Mouse (Mus musculus) liver, adult 2 months (tissue): ENCODE data around the gene Slc9a5. TPM values are rescaled to one million over a fixed set of nuclear protein-coding genes. Genes with fewer than 3 reads are reported as not detected.

ENCODE experiments used
- DNase-seq: peaks from one replicate; pipeline ENCODE4 v3.0.0-alpha.2; 2011; ENCODE audit warnings: low read depth, low spot score; ENCODE audit errors: extremely low read depth
- H3K27ac ChIP-seq: fragments of 200-500 bp; replicated peaks from 2 replicates; pipeline ENCODE4 v1.5.1; 2012; ENCODE audit warnings: low read depth, mild to moderate bottlenecking, control low read depth, inconsistent platforms, low read length; ENCODE audit not compliant: insufficient read depth
- H3K27me3 ChIP-seq: fragments of 200-500 bp; 2 replicates; pipeline ENCODE4 v1.6.1; 2012; ENCODE audit warnings: mild to moderate bottlenecking, moderate library complexity, low read length, inconsistent platforms; ENCODE audit not compliant: control insufficient read depth, insufficient read depth
- H3K36me3 ChIP-seq: fragments of 200-500 bp; 2 replicates; pipeline ENCODE4 v1.6.1; 2012; ENCODE audit warnings: low read length, inconsistent platforms; ENCODE audit not compliant: control insufficient read depth, insufficient read depth
- H3K4me1 ChIP-seq: fragments of 200-500 bp; 2 replicates; pipeline ENCODE4 v1.6.1; 2011; ENCODE audit warnings: low read length; ENCODE audit not compliant: control insufficient read depth, insufficient read depth
- H3K4me3 ChIP-seq: fragments of 200-500 bp; 2 replicates; pipeline ENCODE4 v1.5.1; 2011; ENCODE audit warnings: low read depth, mild to moderate bottlenecking, control low read depth, low read length, moderate library complexity; ENCODE audit not compliant: insufficient read depth
- H3K79me2 ChIP-seq: fragments of 200-500 bp; 2 replicates; pipeline ENCODE4 v1.6.1; 2012; ENCODE audit warnings: inconsistent platforms, mild to moderate bottlenecking, low read length, moderate library complexity; ENCODE audit not compliant: control insufficient read depth, insufficient read depth
- H3K9ac ChIP-seq: fragments of 200-500 bp; 2 replicates; pipeline ENCODE4 v1.6.1; 2012; ENCODE audit warnings: low read depth, mild to moderate bottlenecking, control low read depth, inconsistent platforms, low read length
- CTCF ChIP-seq: fragments of 200-500 bp; IDR thresholded peaks from 2 replicates; pipeline ENCODE4 v1.5.1; 2011; ENCODE audit warnings: low read depth, low read length, control low read depth
- POLR2A ChIP-seq: fragments of 200-500 bp; IDR thresholded peaks from 2 replicates; pipeline ENCODE4 v1.6.1; 2011; ENCODE audit warnings: low read length, control low read depth; ENCODE audit not compliant: insufficient read depth; ENCODE audit errors: extremely low read depth
- WGBS: fragments of 180-500 bp; shearing (Covaris S2); methylation state at CpG from one replicate; pipeline ENCODE4 v1.1.7; 2018; 5-methylcytosine and 5-hydroxymethylcytosine counted together
- polyA plus RNA-seq: library from polyadenylated mRNA; depleted of rRNA; stranded (reverse); fragments of >200 nt; gene quantifications from 2 replicates; pipeline ENCODE4 v1.2.3, GENCODE M21; 2012; rRNA removed
- total RNA-seq: library from RNA; depleted of rRNA; stranded (reverse); fragments of >200 nt; gene quantifications from 2 replicates; pipeline ENCODE4 v1.2.3, GENCODE M21; 2014; rRNA removed

The Slc9a5 gene
- total and polyA plus RNA-seq, 2 experiments, result under 0.01 to 0.53 TPM

DNA sequence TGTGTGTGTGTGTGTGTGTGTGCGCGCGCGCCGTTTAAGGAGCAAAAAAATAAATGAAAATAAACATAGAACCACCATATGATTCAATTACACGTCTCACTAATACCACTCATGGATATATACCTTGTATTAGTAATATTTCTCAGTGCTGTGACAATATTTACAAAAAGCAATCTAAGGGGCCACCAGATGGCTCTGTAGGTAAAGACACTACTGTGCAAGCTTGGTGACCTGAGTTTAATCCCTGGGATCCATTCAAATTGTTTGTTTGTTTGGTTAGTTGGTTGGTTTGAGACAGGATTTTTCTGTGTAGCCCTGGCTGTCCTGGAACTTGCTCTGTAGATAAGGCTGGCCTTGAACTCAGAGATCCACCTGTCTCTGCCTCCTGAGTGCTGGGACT, 61.3 kb downstream of the Slc9a5 start:
- 95% methylated on average over 6 of the region's 6 CpGs for WGBS
- no peak for DNase-seq
- Histone ChIP-seq H3K4me3 (no peak overlapping the region), H3K4me1 (no peaks in the 10 kb centered on the region), H3K9ac (no peak overlapping the region), H3K36me3 (no peaks in the 10 kb centered on the region), H3K79me2 (no peaks in the 10 kb centered on the region), H3K27me3 (0 out of 2 replicates have a peak, but pooled peaks cover 3% of the 10 kb centered on the region), H3K27ac (no peak overlapping the region)
- no peak for TF ChIP-seq CTCF
- no peak for TF ChIP-seq POLR2A

DNA sequence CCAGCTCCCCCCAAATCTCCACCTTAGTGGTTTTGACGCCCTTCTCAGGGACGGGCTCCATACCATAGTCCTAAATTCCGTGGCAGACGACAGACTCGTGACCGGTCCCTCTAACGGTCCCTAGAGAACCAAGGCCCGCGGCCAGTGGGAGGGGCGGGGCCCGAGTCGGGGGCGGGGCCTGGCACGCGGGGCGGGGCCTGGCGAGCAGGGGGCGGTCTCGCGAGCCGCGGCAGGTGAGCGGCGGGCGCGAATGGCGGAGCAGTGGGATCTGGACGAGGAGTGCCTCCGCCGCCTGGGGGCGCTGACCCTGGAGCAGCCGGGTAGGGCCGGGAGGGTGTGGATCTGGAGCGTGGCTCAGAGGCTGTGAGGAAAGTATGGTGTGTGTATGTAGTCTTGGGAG, 64.7 kb downstream of the Slc9a5 start, which contains the start of the genes Kctd19 and Lrrc36:
Kctd19 (minus strand) TSS at position 112 of the 400 bp plus-strand sequence.
Lrrc36 (plus strand) TSS at position 181 of the 400 bp plus-strand sequence.
- H3K4me3 ChIP-seq, result peak within 1 kb of the TSS; percentile 16; the same call in 1 of the 2 replicates
- H3K27ac ChIP-seq, result no peak within 1 kb of the TSS
- no peaks in the 10 kb centered on the region for H3K4me1 ChIP-seq
- peak; percentile 49 for TF ChIP-seq CTCF
- no peak for TF ChIP-seq POLR2A
- H3K79me2 ChIP-seq, result no peaks in the 10 kb centered on the region
- DNase-seq, result no peak
- H3K9ac ChIP-seq, result no peak within 1 kb of the TSS
- WGBS, result 5% methylated on average over 33 of the region's 34 CpGs
- H3K27me3 ChIP-seq, result peaks cover 3% of the 10 kb centered on the region; the same call in 1 of the 2 replicates
- no peaks in the 10 kb centered on the region for H3K36me3 ChIP-seq

DNA sequence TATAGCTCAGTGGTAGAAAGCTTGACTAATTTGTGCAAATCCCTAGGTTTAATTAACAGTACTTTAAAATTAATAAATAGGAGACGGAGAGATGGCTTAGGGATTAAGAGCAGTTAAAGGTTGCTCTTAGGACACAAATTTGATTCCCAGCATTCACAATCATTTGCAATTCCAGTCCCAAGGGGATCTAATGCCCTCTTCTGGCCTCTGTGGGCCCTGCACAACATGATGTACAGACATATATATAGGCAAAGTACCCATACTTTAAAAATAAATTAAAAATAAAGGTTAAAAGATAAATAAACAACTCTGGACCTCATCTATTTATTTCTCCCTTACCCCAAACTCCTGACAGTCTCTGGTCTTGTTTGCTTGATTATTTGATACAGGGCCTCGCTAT, 70.3 kb downstream of the Slc9a5 start:
- 89% methylated on average over 2 of the region's 2 CpGs for WGBS
- H3K27ac ChIP-seq, result no peak overlapping the region
- no peaks in the 10 kb centered on the region for H3K4me1 ChIP-seq
- H3K9ac ChIP-seq, result no peak overlapping the region
- TF ChIP-seq POLR2A (no peak), CTCF (no peak)
- H3K27me3 ChIP-seq, result no peaks in the 10 kb centered on the region; the same call in 1 of the 2 replicates
- no peaks in the 10 kb centered on the region for H3K79me2 ChIP-seq
- DNase-seq, result no peak
- H3K4me3 ChIP-seq, result no peak overlapping the region
- H3K36me3 ChIP-seq, result no peaks in the 10 kb centered on the region

Other genes starting within 250 kb of the Slc9a5 start
- gene Ces4a, start 217.0 kb upstream of the Slc9a5 start, total RNA-seq, result 0.13 and 0.55 TPM in 2 replicates
- 0.09 and 0.93 TPM in 2 replicates for gene Ces4a, start 217.0 kb upstream of the Slc9a5 start, polyA plus RNA-seq
- 13.2 and 15.7 TPM in 2 replicates for gene Cbfb, start 178.2 kb upstream of the Slc9a5 start, total RNA-seq
- gene Cbfb, start 178.2 kb upstream of the Slc9a5 start, polyA plus RNA-seq, result 1.8 and 2.8 TPM in 2 replicates
- 67.3 and 67.5 TPM in 2 replicates for gene D230025D16Rik, start 123.7 kb upstream of the Slc9a5 start, total RNA-seq
- 39.0 and 54.9 TPM in 2 replicates for gene D230025D16Rik, start 123.7 kb upstream of the Slc9a5 start, polyA plus RNA-seq
- 0.74 and 0.87 TPM in 2 replicates for gene B3gnt9, start 93.7 kb upstream of the Slc9a5 start, total RNA-seq
- gene B3gnt9, start 93.7 kb upstream of the Slc9a5 start, polyA plus RNA-seq, result 1.2 and 1.4 TPM in 2 replicates
- 11.8 and 12.3 TPM in 2 replicates for gene Tradd, start 84.2 kb upstream of the Slc9a5 start, total RNA-seq
- gene Tradd, start 84.2 kb upstream of the Slc9a5 start, polyA plus RNA-seq, result 16.1 and 18.6 TPM in 2 replicates
- gene Fbxl8, start 84.2 kb upstream of the Slc9a5 start, total RNA-seq, result 1.9 and 3.4 TPM in 2 replicates
- gene Fbxl8, start 84.2 kb upstream of the Slc9a5 start, polyA plus RNA-seq, result 6.7 and 7.3 TPM in 2 replicates
- gene Hsf4, start 79.0 kb upstream of the Slc9a5 start, total RNA-seq, result 4.4 and 4.8 TPM in 2 replicates
- 9.4 and 11.0 TPM in 2 replicates for gene Hsf4, start 79.0 kb upstream of the Slc9a5 start, polyA plus RNA-seq
- 0.27 and 0.37 TPM in 2 replicates for gene Nol3, start 72.7 kb upstream of the Slc9a5 start, total RNA-seq
- 0.40 and 0.43 TPM in 2 replicates for gene Nol3, start 72.7 kb upstream of the Slc9a5 start, polyA plus RNA-seq
- gene 4931428F04Rik, start 59.0 kb upstream of the Slc9a5 start, total RNA-seq, result 0.46 and 1.0 TPM in 2 replicates
- 0.92 and 1.7 TPM in 2 replicates for gene 4931428F04Rik, start 59.0 kb upstream of the Slc9a5 start, polyA plus RNA-seq
- 3.6 TPM in 2 replicates for gene Exoc3l, start 52.7 kb upstream of the Slc9a5 start, total RNA-seq
- gene Exoc3l, start 52.7 kb upstream of the Slc9a5 start, polyA plus RNA-seq, result 4.6 and 9.3 TPM in 2 replicates
- gene E2f4, start 51.2 kb upstream of the Slc9a5 start, total RNA-seq, result 4.4 and 7.2 TPM in 2 replicates
- gene E2f4, start 51.2 kb upstream of the Slc9a5 start, polyA plus RNA-seq, result 41.7 and 59.0 TPM in 2 replicates
- 16.8 and 19.5 TPM in 2 replicates for gene Elmo3, start 43.2 kb upstream of the Slc9a5 start, total RNA-seq
- 32.4 and 33.4 TPM in 2 replicates for gene Elmo3, start 43.2 kb upstream of the Slc9a5 start, polyA plus RNA-seq
- 3.0 and 3.2 TPM in 2 replicates for gene Lrrc29, start 22.6 kb upstream of the Slc9a5 start, total RNA-seq
- gene Lrrc29, start 22.6 kb upstream of the Slc9a5 start, polyA plus RNA-seq, result 7.9 and 12.9 TPM in 2 replicates
- 97.9 and 104 TPM in 2 replicates for gene Tmem208, start 22.5 kb upstream of the Slc9a5 start, total RNA-seq
- 87.5 and 90.9 TPM in 2 replicates for gene Tmem208, start 22.5 kb upstream of the Slc9a5 start, polyA plus RNA-seq
- 1.7 and 1.9 TPM in 2 replicates for gene Fhod1, start 890 bp upstream of the Slc9a5 start, total RNA-seq
- gene Fhod1, start 890 bp upstream of the Slc9a5 start, polyA plus RNA-seq, result 3.2 and 7.8 TPM in 2 replicates
- under 0.01 and 0.13 TPM in 2 replicates for gene Plekhg4, start 24.4 kb downstream of the Slc9a5 start, total RNA-seq
- gene Plekhg4, start 24.4 kb downstream of the Slc9a5 start, polyA plus RNA-seq, result 0.09 TPM in 1 of 2 replicates, not detected in the other
- gene Kctd19, start 64.7 kb downstream of the Slc9a5 start, total RNA-seq, result not detected in 2 replicates
- gene Kctd19, start 64.7 kb downstream of the Slc9a5 start, polyA plus RNA-seq, result not detected in 2 replicates
- not detected in 2 replicates for gene Lrrc36, start 64.7 kb downstream of the Slc9a5 start, total RNA-seq
- gene Lrrc36, start 64.7 kb downstream of the Slc9a5 start, polyA plus RNA-seq, result not detected in 2 replicates
- 0.47 and 0.65 TPM in 2 replicates for gene Tppp3, start 122.7 kb downstream of the Slc9a5 start, total RNA-seq
- gene Tppp3, start 122.7 kb downstream of the Slc9a5 start, polyA plus RNA-seq, result 0.51 and 0.80 TPM in 2 replicates
- 1.9 and 2.3 TPM in 2 replicates for gene Zdhhc1, start 148.1 kb downstream of the Slc9a5 start, total RNA-seq
- 2.3 and 4.5 TPM in 2 replicates for gene Zdhhc1, start 148.1 kb downstream of the Slc9a5 start, polyA plus RNA-seq
- not detected in 2 replicates for gene Hsd11b2, start 169.9 kb downstream of the Slc9a5 start, total RNA-seq
- 0.09 and 0.12 TPM in 2 replicates for gene Hsd11b2, start 169.9 kb downstream of the Slc9a5 start, polyA plus RNA-seq
- 63.5 and 85.9 TPM in 2 replicates for gene Atp6v0d1, start 217.2 kb downstream of the Slc9a5 start, total RNA-seq
- gene Atp6v0d1, start 217.2 kb downstream of the Slc9a5 start, polyA plus RNA-seq, result 77.2 and 82.0 TPM in 2 replicates